Mouse (Mus musculus) liver, embryonic 13.5 days (tissue): ENCODE results near the gene Lhx8. TPM values are rescaled to one million over a fixed set of nuclear protein-coding genes. Genes with fewer than 3 reads are reported as not detected.

Source experiments
- ATAC-seq: fragments of 200-750 bp; cut with Nextera tagmentation; 2 replicates; pipeline ENCODE4 v1.8.0; 2017; ENCODE audit warnings: low read depth, mild to moderate bottlenecking, moderate number of reproducible peaks, moderate library complexity
- DNase-seq: peaks from one replicate; pipeline ENCODE4 v3.0.0; 2022
- H3K27ac ChIP-seq: fragments of 300-500 bp; sonication (generic); 2 replicates; pipeline ENCODE4 v1.5.1; 2015; ENCODE audit warnings: moderate library complexity, mild to moderate bottlenecking, inconsistent platforms
- H3K27me3 ChIP-seq: fragments of 300-500 bp; sonication (generic); 2 replicates; pipeline ENCODE4 v1.6.1; 2015; ENCODE audit warnings: mild to moderate bottlenecking, inconsistent platforms
- H3K36me3 ChIP-seq: fragments of 300-500 bp; sonication (generic); 2 replicates; pipeline ENCODE4 v1.6.1; 2015; ENCODE audit warnings: mild to moderate bottlenecking, inconsistent platforms
- H3K4me1 ChIP-seq: fragments of 300-500 bp; sonication (generic); replicated peaks from 2 replicates; pipeline ENCODE4 v1.6.1; 2015; ENCODE audit warnings: inconsistent platforms
- H3K4me2 ChIP-seq: fragments of 300-500 bp; sonication (generic); 2 replicates; pipeline ENCODE4 v1.6.1; 2015; ENCODE audit warnings: inconsistent platforms, mild to moderate bottlenecking, moderate library complexity
- H3K4me3 ChIP-seq: fragments of 300-500 bp; sonication (generic); replicated peaks from 2 replicates; pipeline ENCODE4 v1.5.1; 2015; ENCODE audit warnings: mild to moderate bottlenecking, inconsistent platforms
- H3K9ac ChIP-seq: fragments of 300-500 bp; sonication (generic); 2 replicates; pipeline ENCODE4 v1.6.1; 2015; ENCODE audit warnings: mild to moderate bottlenecking, inconsistent platforms
- H3K9me3 ChIP-seq: fragments of 300-500 bp; sonication (generic); replicated peaks from 2 replicates; pipeline ENCODE4 v1.6.1; 2016; ENCODE audit warnings: inconsistent platforms
- WGBS: fragments of 180-500 bp; shearing (Covaris S2); methylation state at CpG from one replicate; pipeline ENCODE4 v1.1.7; 2015; ENCODE audit not compliant: insufficient replicate concordance; 5-methylcytosine and 5-hydroxymethylcytosine counted together
- polyA plus RNA-seq: library from polyadenylated mRNA; unstranded; fragments of >200 nt; fragmentation: Nextera tagmentation; extraction: Ambion mirVana; gene quantifications from 2 replicates; pipeline ENCODE4 v1.2.1, GENCODE M21; 2015

Gene Lhx8
- polyA plus RNA-seq, 1 experiment from 2014 or later, result not detected

DNA sequence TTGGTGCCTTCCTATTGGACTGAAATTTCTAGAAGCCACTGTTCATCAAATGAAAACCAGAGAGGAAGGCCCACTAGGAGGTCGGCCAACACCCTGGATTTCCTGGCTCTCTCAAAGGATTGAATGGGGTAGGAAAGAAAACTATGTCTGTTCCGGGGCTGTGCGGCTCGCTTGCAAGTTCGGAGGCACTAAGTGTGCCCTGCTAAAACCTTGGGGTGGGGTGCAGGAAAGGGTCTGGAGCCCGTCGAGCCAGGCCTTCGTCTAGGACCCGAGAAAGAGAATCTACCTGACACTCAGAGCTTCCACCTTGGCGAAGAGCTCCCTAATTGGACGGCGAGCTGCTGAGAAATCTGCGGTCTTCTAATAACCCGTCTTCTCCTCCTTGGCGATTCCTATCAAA is 2.5 kb upstream of the Lhx8 start:
- no peak for DNase-seq

DNA sequence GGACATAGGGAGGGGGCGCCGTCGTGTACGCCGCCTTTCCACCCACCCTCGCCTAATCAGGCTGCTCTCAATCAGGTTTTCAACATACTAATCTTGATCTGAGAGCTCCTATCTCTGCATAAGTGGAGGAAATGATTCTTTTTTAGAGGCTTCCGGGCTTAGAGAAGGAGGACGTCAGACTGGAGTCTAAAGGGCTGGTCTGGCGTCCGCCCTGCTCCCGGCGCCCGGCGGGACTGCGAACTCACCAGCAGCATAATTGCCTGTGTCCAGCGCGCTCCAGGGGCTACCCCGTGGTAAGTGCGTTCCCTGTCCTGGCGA is 1.7 kb upstream of the Lhx8 start:
- no peak; the same call in 1 of the 2 replicates for ATAC-seq
- Histone ChIP-seq H3K27me3 (peaks cover 97% of the 10 kb centered on the region), H3K4me3 (peak overlapping the region; percentile 32), H3K27ac (no peak overlapping the region), H3K4me1 (peaks cover 13% of the 10 kb centered on the region), H3K9ac (no peak overlapping the region), H3K4me2 (peak overlapping the region; percentile 39), H3K9me3 (no peaks in the 10 kb centered on the region), H3K36me3 (no peaks in the 10 kb centered on the region)
- DNase-seq, result no peak
- WGBS, result 1% methylated on average over 20 of the region's 20 CpGs

More for the DNA sequence above, 2.5 kb upstream of the Lhx8 start:
- Histone ChIP-seq H3K27ac (no peak overlapping the region), H3K4me1 (peaks cover 12% of the 10 kb centered on the region), H3K9ac (no peak overlapping the region), H3K36me3 (no peaks in the 10 kb centered on the region), H3K27me3 (peaks cover 90% of the 10 kb centered on the region), H3K9me3 (no peaks in the 10 kb centered on the region), H3K4me2 (no peak overlapping the region), H3K4me3 (no peak overlapping the region)
- no peak for ATAC-seq
- WGBS, result 5% methylated on average over 15 of the region's 15 CpGs

DNA sequence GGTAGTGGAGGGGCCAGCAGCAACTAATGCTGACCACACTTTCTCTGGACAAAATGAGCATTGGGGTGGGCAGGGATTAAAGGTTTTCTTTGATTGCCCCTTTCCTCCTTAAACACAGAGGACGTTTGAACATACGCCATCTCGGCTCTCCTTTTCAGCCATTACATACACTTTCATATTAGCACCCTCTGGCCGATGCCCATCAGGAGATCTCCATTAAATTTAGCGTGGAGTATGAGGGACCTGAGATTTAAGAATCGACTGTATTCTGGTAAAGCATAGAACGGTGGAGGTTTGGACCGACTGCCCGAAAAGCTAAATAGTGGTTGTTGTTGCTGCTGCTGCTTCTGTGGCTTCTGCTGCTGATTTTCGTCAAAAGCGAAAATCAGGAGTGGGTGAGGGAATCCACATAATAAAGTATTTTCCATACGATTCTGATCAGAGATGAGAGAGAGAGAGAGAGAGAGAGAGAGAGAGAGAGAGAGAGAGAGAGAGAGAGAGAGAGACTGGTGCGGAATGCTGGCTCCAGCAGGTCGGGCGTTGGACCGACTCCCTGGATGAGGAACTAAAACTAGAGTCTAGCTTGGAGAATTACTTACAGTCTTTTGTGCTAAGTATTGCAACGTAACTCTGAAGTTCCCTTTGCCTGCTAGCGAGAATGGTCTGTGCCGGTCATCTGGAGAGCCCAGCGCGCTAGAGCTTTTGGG is 1.2 kb upstream of the Lhx8 start:
- peaks cover 99% of the 10 kb centered on the region for H3K27me3 ChIP-seq
- H3K9ac ChIP-seq, result no peak overlapping the region
- H3K27ac ChIP-seq, result no peak overlapping the region
- no peaks in the 10 kb centered on the region for H3K9me3 ChIP-seq
- 3% methylated on average over 21 of the region's 21 CpGs for WGBS
- H3K4me2 ChIP-seq, result peak overlapping the region; percentile 39
- ATAC-seq (no peak; the same call in 1 of the 2 replicates), DNase-seq (no peak)
- peaks cover 13% of the 10 kb centered on the region for H3K4me1 ChIP-seq
- H3K4me3 ChIP-seq, result peak overlapping the region; percentile 32; the same call in 1 of the 2 replicates
- H3K36me3 ChIP-seq, result no peaks in the 10 kb centered on the region

DNA sequence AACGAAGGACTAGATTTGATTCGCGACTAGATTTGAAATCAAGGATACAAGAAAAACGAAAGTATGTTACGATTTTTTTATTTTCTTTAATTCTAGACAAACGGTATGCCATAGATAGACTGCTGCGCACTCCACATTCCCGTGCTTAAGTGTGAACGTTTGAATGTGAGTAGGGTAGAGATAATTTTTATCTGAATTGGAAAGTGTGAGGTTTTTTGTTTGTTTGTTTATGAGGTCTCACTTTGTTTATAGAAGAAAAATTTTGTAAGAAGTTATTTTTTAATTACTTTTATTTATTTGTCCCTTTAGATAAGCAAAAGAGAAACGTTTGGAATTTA is 513 bp upstream of the Lhx8 start:
- Histone ChIP-seq H3K4me2 (no peak overlapping the region), H3K9me3 (no peaks in the 10 kb centered on the region), H3K4me3 (no peak overlapping the region), H3K27me3 (peaks cover 99% of the 10 kb centered on the region), H3K36me3 (no peaks in the 10 kb centered on the region), H3K9ac (no peak overlapping the region), H3K27ac (no peak overlapping the region), H3K4me1 (peaks cover 13% of the 10 kb centered on the region)
- ATAC-seq (no peak), DNase-seq (no peak)
- under 1% methylated on average over 10 of the region's 10 CpGs for WGBS

DNA sequence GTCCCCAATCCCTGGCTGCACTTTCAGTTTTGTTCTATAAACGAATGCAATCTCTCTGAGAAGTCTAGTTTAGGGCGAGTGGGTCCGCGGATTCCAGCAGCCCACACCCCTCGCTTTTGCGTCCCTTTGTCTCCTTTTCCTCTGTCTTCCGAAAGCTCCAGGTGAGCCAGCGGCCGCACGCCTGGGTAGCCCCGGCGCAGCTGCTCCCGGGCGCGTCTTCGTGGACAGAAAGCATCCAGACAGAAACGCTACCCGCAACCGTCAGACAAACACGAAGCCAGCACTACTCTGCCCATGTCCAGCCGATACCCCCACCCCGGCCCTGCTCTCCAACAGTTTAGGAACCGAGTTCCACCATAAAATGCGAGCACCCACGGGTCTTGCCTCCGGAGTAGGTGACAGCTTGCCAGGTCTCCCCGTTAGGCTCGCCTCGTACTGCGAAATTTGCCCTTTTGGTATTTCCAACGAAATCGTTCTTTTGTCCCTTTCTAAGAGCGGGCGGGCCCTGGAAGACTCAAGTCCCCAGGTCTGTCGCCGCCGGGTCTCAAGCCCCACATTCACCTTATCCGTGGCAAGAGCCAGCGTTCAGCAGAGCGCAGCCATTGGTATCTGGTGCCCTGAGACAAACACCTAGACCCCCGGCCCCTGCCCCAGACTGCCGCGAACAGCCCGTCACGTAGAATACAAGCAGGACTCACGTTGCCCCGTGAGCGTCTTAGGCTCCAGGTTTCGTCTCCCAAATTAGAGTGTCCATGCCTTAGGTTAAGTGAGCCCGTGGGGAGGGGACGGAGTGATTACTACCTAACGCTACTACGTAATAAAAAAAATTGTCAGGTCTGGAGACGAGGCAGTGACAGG is 907 bp downstream of the Lhx8 start:
- Histone ChIP-seq H3K4me2 (0 out of 2 replicates have a peak overlapping the region, but pooled peaks have one; percentile 12), H3K27ac (no peak overlapping the region), H3K36me3 (no peaks in the 10 kb centered on the region), H3K4me3 (peak overlapping the region; percentile 23), H3K4me1 (peaks cover 13% of the 10 kb centered on the region), H3K9ac (no peak overlapping the region), H3K9me3 (no peaks in the 10 kb centered on the region), H3K27me3 (peaks cover 99% of the 10 kb centered on the region)
- ATAC-seq (no peak), DNase-seq (no peak)
- WGBS, result 1% methylated on average over 54 of the region's 54 CpGs

DNA sequence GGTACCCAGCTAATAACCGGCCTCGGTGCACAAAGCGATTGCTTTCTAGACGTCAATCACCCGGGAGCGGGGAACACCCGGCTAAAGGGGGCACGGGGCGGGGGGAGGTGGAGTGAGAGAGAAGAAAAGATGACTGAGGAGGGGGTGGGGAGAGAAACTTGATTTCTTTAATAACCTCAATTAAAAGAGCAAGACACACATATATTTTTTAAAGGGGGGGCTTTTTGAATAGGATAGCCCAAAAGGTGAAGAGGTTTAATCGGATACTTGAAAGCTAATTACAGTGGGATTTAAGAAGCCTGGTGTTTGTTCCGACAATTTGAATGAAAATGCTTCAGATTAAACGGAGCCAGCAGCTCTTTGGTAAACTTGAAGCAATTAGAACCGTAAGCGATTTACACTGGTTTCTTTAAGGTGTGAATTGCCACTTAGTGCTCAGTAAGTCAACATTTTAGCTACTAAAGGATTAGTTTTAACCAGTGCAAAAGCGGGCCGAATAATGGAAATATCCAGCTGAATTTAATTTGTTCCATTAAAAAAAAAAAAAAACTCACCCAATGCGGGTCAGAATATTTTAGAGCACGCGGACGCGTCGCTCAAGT is 1.6 kb downstream of the Lhx8 start:
- DNase-seq (no peak), ATAC-seq (no peak)
- peaks cover 99% of the 10 kb centered on the region for H3K27me3 ChIP-seq
- H3K27ac ChIP-seq, result no peak overlapping the region
- H3K36me3 ChIP-seq, result no peaks in the 10 kb centered on the region
- peaks cover 13% of the 10 kb centered on the region for H3K4me1 ChIP-seq
- H3K4me2 ChIP-seq, result peak overlapping the region; percentile 35
- WGBS, result 1% methylated on average over 22 of the region's 22 CpGs
- H3K9ac ChIP-seq, result no peak overlapping the region
- H3K4me3 ChIP-seq, result peak overlapping the region; percentile 32
- H3K9me3 ChIP-seq, result no peaks in the 10 kb centered on the region

DNA sequence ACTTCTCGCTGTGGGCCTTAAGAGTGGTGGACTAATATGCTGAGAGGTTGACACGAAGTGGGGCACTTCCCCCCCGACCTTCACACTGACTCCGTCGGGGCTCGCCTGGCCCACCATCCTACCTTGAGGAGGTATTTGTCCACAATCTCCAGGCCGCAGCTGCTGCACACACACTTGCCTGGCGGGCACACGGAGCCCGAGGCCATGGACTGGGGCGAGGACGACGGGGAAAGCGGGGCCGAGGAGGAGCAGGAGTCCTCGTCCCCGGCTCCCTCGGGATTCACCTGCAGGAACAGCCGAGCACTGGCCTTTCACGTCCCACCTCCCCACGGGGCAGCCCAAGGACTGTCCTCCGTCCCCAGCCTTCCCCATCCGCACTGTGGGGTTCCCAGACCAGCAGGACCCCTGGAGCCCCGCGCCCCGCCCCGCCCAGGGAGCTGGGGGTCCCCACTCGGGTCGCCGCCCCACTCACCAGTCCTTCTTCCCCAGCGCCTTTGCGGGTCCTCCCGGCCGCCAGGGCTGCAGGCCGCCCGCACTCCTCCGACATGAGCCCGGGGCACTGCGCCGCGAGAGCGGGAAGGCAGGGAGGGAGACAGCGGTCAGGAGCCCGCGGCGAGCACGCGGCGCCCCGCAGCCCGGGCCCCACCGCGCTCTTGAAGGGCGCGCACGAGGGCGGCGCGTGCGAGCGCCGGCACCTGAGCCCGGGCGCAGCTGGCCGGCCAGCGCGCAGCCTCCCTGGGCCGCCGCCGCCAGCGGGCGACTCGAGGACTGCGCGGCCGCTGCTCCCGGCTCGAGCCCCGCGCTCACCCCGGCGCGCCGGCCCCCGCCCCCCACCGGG is 2.4 kb downstream of the Lhx8 start:
- DNase-seq (no peak), ATAC-seq (no peak)
- H3K9ac ChIP-seq, result no peak overlapping the region

DNA sequence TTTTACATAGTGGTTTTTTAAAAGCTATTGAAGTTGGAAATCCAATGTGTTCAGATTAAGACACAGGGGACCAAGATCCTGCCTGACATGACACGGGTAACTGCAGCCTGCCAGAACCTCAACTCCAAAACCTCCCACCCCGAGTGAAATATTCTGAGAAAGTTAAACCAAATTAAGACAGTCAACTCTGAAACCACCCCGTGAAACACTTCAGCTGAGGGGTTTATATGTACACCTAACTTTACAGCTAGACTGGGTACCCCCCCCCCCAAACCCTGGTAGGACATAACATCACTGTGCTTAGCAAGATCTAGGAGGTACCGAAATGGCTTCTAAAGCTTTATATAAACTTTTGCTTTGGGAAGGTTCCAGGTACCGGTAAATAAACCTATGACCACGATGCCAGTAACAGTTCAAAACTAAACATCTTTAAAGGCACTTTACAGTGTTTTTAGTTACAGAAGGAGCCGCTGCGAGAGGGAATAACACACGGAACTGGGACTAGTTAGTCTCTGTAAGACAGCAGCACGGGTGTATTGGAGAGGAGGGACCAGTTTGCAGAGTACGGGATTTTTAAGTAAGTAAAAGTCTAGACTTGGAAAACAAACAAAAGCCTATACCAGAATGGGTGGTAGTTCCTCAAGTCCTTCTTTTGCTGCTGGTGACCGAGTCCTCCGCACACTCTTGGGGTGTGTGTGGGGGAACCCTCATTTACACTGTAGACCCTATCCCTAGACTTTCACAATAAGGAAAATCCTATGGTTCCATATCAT is 3.2 kb downstream of the Lhx8 start:
- no peak overlapping the region for H3K9ac ChIP-seq
- no peak overlapping the region for H3K4me3 ChIP-seq
- H3K9me3 ChIP-seq, result no peaks in the 10 kb centered on the region
- H3K27me3 ChIP-seq, result peaks cover 95% of the 10 kb centered on the region
- 3% methylated on average over 13 of the region's 13 CpGs for WGBS
- no peaks in the 10 kb centered on the region for H3K36me3 ChIP-seq
- DNase-seq (no peak), ATAC-seq (no peak)
- H3K4me2 ChIP-seq, result no peak overlapping the region
- no peak overlapping the region for H3K27ac ChIP-seq
- peaks cover 13% of the 10 kb centered on the region for H3K4me1 ChIP-seq

More for the DNA sequence above, 2.4 kb downstream of the Lhx8 start:
- peaks cover 97% of the 10 kb centered on the region for H3K27me3 ChIP-seq
- peak overlapping the region; percentile 35 for H3K4me2 ChIP-seq
- H3K4me3 ChIP-seq, result peak overlapping the region; percentile 32
- H3K27ac ChIP-seq, result no peak overlapping the region
- H3K4me1 ChIP-seq, result peaks cover 13% of the 10 kb centered on the region
- H3K9me3 ChIP-seq, result no peaks in the 10 kb centered on the region
- WGBS, result 2% methylated on average over 83 of the region's 86 CpGs
- no peaks in the 10 kb centered on the region for H3K36me3 ChIP-seq

DNA sequence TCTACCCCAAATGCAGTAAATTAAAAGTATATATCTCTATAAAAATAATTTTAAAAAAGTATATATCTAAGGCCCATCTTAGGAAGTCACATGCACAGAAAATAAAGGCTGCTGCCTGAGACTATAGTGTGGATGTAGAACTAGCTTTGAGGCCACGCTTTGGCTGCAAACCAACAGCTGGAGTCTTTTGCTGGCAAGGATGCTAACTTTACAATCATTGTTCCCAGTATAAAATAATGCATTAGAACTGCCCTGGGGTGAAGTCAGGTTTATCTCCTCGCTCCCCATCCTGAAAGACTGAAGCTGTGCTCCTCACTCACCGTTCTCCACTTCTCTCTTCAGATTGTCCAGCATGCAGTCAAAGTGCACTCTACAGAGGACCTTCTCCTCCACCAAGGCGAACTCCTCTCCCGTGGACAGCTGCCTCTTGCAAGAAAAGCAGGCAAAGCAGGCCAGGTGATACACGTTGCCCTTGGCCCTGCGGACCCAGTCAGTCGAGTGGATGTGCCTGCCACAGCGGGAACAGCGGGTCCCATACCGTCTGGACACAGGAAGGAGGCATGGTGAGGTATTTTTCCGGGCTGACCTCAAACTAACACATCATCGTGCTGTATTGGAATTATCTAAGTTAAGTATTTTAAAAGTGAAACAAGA is 8.4 kb downstream of the Lhx8 start:
- H3K4me3 ChIP-seq, result no peak overlapping the region
- ATAC-seq, result no peak
- no peaks in the 10 kb centered on the region for H3K9me3 ChIP-seq
- H3K27ac ChIP-seq, result no peak overlapping the region
- DNase-seq, result no peak
- no peak overlapping the region for H3K9ac ChIP-seq
- H3K4me2 ChIP-seq, result no peak overlapping the region
- no peaks in the 10 kb centered on the region for H3K4me1 ChIP-seq
- 51% methylated on average over 13 of the region's 13 CpGs for WGBS
- H3K36me3 ChIP-seq, result no peaks in the 10 kb centered on the region
- H3K27me3 ChIP-seq, result peaks cover 59% of the 10 kb centered on the region

DNA sequence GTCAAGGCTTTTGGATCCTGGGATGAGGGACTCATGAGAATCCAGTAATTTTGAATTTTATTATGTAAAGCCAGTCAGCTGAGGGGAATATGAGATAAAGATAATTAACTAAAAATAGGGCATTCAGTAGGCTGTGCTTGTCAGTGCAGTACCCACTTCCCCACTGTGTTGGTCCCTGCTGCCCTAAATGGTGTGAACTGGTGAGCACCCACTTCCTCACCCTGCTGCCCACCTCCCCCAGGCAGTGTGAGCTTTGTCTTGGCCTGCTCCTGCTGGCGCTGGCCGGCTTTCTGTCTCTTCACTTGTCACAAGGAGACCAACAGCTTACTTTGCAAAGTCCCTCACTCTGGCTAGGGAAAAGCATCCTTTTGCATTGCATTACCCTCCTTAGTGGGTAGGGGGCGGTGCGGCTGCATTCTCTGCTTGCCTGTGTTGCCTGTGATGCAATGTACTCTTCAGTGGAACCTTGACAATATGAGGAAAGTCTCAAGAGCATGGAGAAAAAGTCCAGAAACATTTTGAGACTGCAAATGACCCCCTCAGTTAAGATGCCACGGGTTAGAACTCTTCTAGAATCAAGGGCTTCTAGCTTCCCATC is 12.7 kb downstream of the Lhx8 start:
- no peak for DNase-seq
- no peaks in the 10 kb centered on the region for H3K9me3 ChIP-seq

More for the DNA sequence above, 12.7 kb downstream of the Lhx8 start:
- H3K9ac ChIP-seq, result no peak overlapping the region
- no peak overlapping the region for H3K4me3 ChIP-seq
- no peaks in the 10 kb centered on the region for H3K4me1 ChIP-seq
- H3K36me3 ChIP-seq, result no peaks in the 10 kb centered on the region
- peaks cover 18% of the 10 kb centered on the region for H3K27me3 ChIP-seq
- no peak overlapping the region for H3K4me2 ChIP-seq
- no peak for ATAC-seq
- 9% methylated on average over 5 of the region's 5 CpGs for WGBS
- H3K27ac ChIP-seq, result no peak overlapping the region
